Mouse (Mus musculus) cortical plate, adult 2 months (tissue): ENCODE data around the gene Acot10.

Experiments used
- CTCF ChIP-seq: fragments of 200-500 bp; IDR thresholded peaks from 2 replicates; pipeline ENCODE4 v1.5.1; 2011; ENCODE audit warnings: mild to moderate bottlenecking, control low read depth, low read length; ENCODE audit not compliant: insufficient read depth; ENCODE audit errors: extremely low read depth
- POLR2A ChIP-seq: fragments of 200-500 bp; IDR thresholded peaks from 2 replicates; pipeline ENCODE4 v1.6.1; 2011; ENCODE audit warnings: mild to moderate bottlenecking, low read length, control low read depth; ENCODE audit not compliant: insufficient read depth; ENCODE audit errors: extremely low read depth

DNA sequence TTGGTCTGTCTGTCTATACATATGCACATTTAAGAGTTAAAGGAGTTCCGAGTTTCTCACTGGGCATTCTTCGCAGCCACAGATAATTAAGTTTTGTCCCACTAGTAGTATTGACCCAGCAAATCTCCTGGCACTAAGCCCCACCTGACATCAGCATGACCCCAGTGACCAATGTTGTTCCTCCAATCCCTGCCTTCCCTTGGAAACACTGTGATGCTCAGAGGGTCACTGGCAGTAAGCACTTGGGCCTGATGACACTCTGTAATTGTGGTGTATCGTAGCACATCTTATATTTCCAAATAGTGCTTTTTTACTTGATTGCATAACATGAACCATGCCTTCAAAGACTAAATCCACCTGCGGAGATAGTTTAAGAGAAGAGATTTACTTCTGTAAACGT lies 17.6 kb upstream of the Acot10 start:
- TF ChIP-seq CTCF (no peak), POLR2A (no peak)
